Mouse (Mus musculus): ENCODE measurements around the gene Bri3. TPM values are rescaled to one million over a fixed set of nuclear protein-coding genes. Genes with fewer than 3 reads are reported as not detected.
"Not testable (repeated sequence)": the region's sequence is repeated elsewhere in the genome, so short reads cannot be mapped to it uniquely, and the experiment has no call there.

Gene Bri3
- polyA plus RNA-seq, 1 experiment from 2014 or later = 135 TPM

- no peak for ATAC-seq (ENCODE audit: insufficient number of reproducible peaks, insufficient read depth, low FRiP score, low read depth)
- no peak overlapping the region for H3K4me3 ChIP-seq (ENCODE audit: low read depth, low read length)
- no peak overlapping the region for H3K27ac ChIP-seq (ENCODE audit: low read length)
- H3K9me3 ChIP-seq (ENCODE audit: control insufficient read depth, low read depth, low read length) = no peaks in the 10 kb centered on the region
- no peaks in the 10 kb centered on the region for H3K27me3 ChIP-seq (ENCODE audit: control insufficient read depth, insufficient read depth, low read length)
- no peak overlapping the region for H3K4me2 ChIP-seq (replicated peaks; ENCODE audit: low read depth, low read length)
- no peaks in the 10 kb centered on the region for H3K36me3 ChIP-seq (ENCODE audit: control insufficient read depth, insufficient read depth, low read length)
- H3K4me1 ChIP-seq (ENCODE audit: control insufficient read depth, insufficient read depth, low read length) = no peaks in the 10 kb centered on the region
- H3K9ac ChIP-seq (replicated peaks; ENCODE audit: low read depth, low read length) = no peak overlapping the region
- WGBS = 81% methylated on average over 11 of the region's 11 CpGs
Measured at GRCm38 (mm10) chr5:144364680-144365357, 120.6 kb downstream of the Bri3 start.

DNA sequence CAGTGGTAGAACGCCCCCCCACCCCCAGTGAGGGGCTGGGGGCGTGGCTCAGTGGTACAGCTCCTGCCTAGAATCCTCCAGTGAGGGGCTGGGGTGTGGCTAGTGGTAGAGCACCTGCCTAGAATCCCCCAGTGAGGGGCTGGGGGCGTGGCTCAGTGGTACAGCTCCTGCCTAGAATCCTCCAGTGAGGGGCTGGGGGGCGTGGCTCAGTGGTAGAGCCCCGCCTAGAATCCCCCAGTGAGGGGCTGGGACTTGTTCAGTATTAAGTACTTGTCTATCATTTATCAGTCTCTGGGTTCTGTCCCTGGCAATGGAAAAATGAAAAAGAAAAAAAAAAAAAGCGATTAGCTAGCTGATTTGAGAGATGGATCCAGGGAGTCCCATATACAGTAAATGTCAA lies 122.3 kb downstream of the Bri3 start:
- H3K36me3 ChIP-seq (ENCODE audit: control insufficient read depth, insufficient read depth, low read length); H3K9me3 ChIP-seq (ENCODE audit: control insufficient read depth, low read depth, low read length); H3K27me3 ChIP-seq (ENCODE audit: control insufficient read depth, insufficient read depth, low read length); H3K9ac ChIP-seq (replicated peaks; ENCODE audit: low read depth, low read length); ATAC-seq (ENCODE audit: insufficient number of reproducible peaks, insufficient read depth, low FRiP score, low read depth); H3K4me3 ChIP-seq (ENCODE audit: low read depth, low read length); H3K27ac ChIP-seq (ENCODE audit: low read length); H3K4me1 ChIP-seq (ENCODE audit: control insufficient read depth, insufficient read depth, low read length); H3K4me2 ChIP-seq (replicated peaks; ENCODE audit: low read depth, low read length): not testable (repeated sequence)
- WGBS = 67% methylated on average over 6 of the region's 6 CpGs

DNA sequence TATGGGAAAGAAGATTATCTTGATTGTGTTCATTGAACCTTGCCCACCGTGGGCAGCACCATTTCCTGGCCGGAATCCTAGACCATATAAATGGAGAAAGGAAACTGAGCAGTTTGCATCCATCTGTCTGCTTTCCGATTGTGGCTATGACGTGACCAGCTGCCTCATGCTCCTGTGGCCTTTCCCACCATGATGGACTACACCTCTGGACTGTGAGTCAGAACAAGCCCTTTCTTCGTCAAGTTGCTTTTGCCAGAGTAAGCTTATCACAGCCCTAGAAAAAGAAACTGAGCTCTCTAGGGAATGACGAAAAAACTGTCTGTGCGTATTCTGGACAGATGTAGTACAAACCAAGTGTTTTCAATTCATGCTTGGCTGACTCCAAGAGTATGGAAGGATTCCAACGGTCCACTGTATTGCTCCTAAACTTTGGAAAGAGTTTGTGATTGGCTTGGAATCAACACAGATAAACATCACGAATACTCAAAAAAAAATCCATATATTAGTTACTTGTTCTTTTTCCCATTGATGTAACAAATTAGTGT lies 124.5 kb downstream of the Bri3 start:
- Histone ChIP-seq H3K4me1 (ENCODE audit: control insufficient read depth, insufficient read depth, low read length) (no peaks in the 10 kb centered on the region), H3K9me3 (ENCODE audit: control insufficient read depth, low read depth, low read length) (no peaks in the 10 kb centered on the region), H3K4me2 (replicated peaks; ENCODE audit: low read depth, low read length) (no peak overlapping the region), H3K4me3 (ENCODE audit: low read depth, low read length) (no peak overlapping the region), H3K27me3 (ENCODE audit: control insufficient read depth, insufficient read depth, low read length) (no peaks in the 10 kb centered on the region), H3K36me3 (ENCODE audit: control insufficient read depth, insufficient read depth, low read length) (no peaks in the 10 kb centered on the region), H3K27ac (ENCODE audit: low read length) (no peak overlapping the region), H3K9ac (replicated peaks; ENCODE audit: low read depth, low read length) (no peak overlapping the region)
- WGBS = 82% methylated on average over 9 of the region's 9 CpGs
- ATAC-seq (ENCODE audit: insufficient number of reproducible peaks, insufficient read depth, low FRiP score, low read depth) = no peak

DNA sequence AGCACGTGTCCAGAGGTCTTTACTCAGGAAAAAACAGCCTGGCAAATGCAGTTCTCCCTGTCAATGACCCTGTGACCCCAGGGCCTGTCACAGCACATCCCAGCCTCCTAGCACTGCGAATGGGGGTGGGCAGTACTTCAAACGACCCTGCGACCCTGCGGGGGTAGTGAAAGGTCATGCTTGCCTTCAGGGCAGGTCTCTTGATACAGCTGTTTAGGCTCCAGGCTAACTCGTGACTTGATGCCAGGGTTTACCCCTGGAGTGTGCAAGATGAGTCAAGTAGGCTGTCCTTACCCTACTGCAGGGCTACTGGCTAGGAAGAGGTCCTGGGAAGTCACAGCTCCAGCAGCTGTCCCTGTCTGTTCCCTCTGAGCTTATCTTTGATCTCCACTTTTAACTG lies 126.7 kb downstream of the Bri3 start:
- Histone ChIP-seq H3K4me2 (replicated peaks; ENCODE audit: low read depth, low read length) (no peak overlapping the region), H3K36me3 (ENCODE audit: control insufficient read depth, insufficient read depth, low read length) (no peaks in the 10 kb centered on the region), H3K4me3 (ENCODE audit: low read depth, low read length) (no peak overlapping the region), H3K27ac (ENCODE audit: low read length) (no peak overlapping the region), H3K27me3 (ENCODE audit: control insufficient read depth, insufficient read depth, low read length) (no peaks in the 10 kb centered on the region), H3K4me1 (ENCODE audit: control insufficient read depth, insufficient read depth, low read length) (no peaks in the 10 kb centered on the region), H3K9ac (replicated peaks; ENCODE audit: low read depth, low read length) (no peak overlapping the region), H3K9me3 (ENCODE audit: control insufficient read depth, low read depth, low read length) (no peaks in the 10 kb centered on the region)
- WGBS = 2% methylated on average over 6 of the region's 6 CpGs
- ATAC-seq (ENCODE audit: insufficient number of reproducible peaks, insufficient read depth, low FRiP score, low read depth) = no peak

DNA sequence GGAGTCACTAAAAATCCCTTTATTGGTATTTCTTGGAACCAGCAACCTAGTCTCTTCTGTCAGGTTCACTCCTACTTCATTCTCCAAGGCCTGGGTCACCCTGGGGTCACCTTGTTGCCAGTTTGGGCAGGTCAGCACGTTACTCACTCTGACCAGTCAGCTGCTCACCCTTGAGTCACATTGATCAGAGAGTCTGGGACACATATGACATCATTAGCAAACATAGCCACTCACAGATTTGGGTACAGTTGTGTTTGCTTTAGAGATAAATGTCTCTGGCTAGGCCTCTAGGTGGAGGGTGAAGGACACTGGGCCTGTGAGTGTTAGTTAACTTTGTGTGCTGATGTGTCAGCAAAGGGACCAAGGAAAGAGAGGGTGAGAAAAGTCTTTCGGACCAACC lies 127.9 kb downstream of the Bri3 start:
- no peak overlapping the region for H3K9ac ChIP-seq (replicated peaks; ENCODE audit: low read depth, low read length)
- H3K9me3 ChIP-seq (ENCODE audit: control insufficient read depth, low read depth, low read length) = no peaks in the 10 kb centered on the region
- H3K27ac ChIP-seq (ENCODE audit: low read length) = no peak overlapping the region
- no peak overlapping the region for H3K4me3 ChIP-seq (ENCODE audit: low read depth, low read length)
- no peaks in the 10 kb centered on the region for H3K27me3 ChIP-seq (ENCODE audit: control insufficient read depth, insufficient read depth, low read length)
- ATAC-seq (ENCODE audit: insufficient number of reproducible peaks, insufficient read depth, low FRiP score, low read depth) = no peak
- H3K36me3 ChIP-seq (ENCODE audit: control insufficient read depth, insufficient read depth, low read length) = no peaks in the 10 kb centered on the region
- H3K4me2 ChIP-seq (replicated peaks; ENCODE audit: low read depth, low read length) = no peak overlapping the region
- H3K4me1 ChIP-seq (ENCODE audit: control insufficient read depth, insufficient read depth, low read length) = no peaks in the 10 kb centered on the region
- WGBS = 38% methylated on average over 2 of the region's 2 CpGs

- H3K4me2 ChIP-seq (replicated peaks; ENCODE audit: low read depth, low read length) = no peak overlapping the region
- H3K4me1 ChIP-seq (ENCODE audit: control insufficient read depth, insufficient read depth, low read length) = no peaks in the 10 kb centered on the region
- no peaks in the 10 kb centered on the region for H3K36me3 ChIP-seq (ENCODE audit: control insufficient read depth, insufficient read depth, low read length)
- no peaks in the 10 kb centered on the region for H3K9me3 ChIP-seq (ENCODE audit: control insufficient read depth, low read depth, low read length)
- no peak overlapping the region for H3K4me3 ChIP-seq (ENCODE audit: low read depth, low read length)
- H3K27me3 ChIP-seq (ENCODE audit: control insufficient read depth, insufficient read depth, low read length) = no peaks in the 10 kb centered on the region
- H3K27ac ChIP-seq (ENCODE audit: low read length) = no peak overlapping the region
- no peak for ATAC-seq (ENCODE audit: insufficient number of reproducible peaks, insufficient read depth, low FRiP score, low read depth)
- WGBS = 82% methylated on average over 2 of the region's 2 CpGs
- H3K9ac ChIP-seq (replicated peaks; ENCODE audit: low read depth, low read length) = no peak overlapping the region
Measured at GRCm38 (mm10) chr5:144372885-144373284, 128.6 kb downstream of the Bri3 start.

GRCm38 (mm10) chr5:144379431-144379830 lies 135.2 kb downstream of the Bri3 start:
- WGBS = 86% methylated on average over 4 of the region's 4 CpGs
- H3K27me3 ChIP-seq (ENCODE audit: control insufficient read depth, insufficient read depth, low read length) = no peaks in the 10 kb centered on the region
- no peaks in the 10 kb centered on the region for H3K36me3 ChIP-seq (ENCODE audit: control insufficient read depth, insufficient read depth, low read length)
- H3K27ac ChIP-seq (ENCODE audit: low read length) = no peak overlapping the region
- H3K9ac ChIP-seq (replicated peaks; ENCODE audit: low read depth, low read length) = no peak overlapping the region
- H3K4me3 ChIP-seq (ENCODE audit: low read depth, low read length) = no peak overlapping the region
- H3K9me3 ChIP-seq (ENCODE audit: control insufficient read depth, low read depth, low read length) = peaks cover 4% of the 10 kb centered on the region; the same call in 1 of the 2 replicates
- H3K4me1 ChIP-seq (ENCODE audit: control insufficient read depth, insufficient read depth, low read length) = no peaks in the 10 kb centered on the region
- no peak for ATAC-seq (ENCODE audit: insufficient number of reproducible peaks, insufficient read depth, low FRiP score, low read depth)
- no peak overlapping the region for H3K4me2 ChIP-seq (replicated peaks; ENCODE audit: low read depth, low read length)

GRCm38 (mm10) chr5:144380689-144381088 lies 136.5 kb downstream of the Bri3 start:
- no peak overlapping the region for H3K27ac ChIP-seq (ENCODE audit: low read length)
- WGBS = 89% methylated on average over 7 of the region's 7 CpGs
- H3K4me1 ChIP-seq (ENCODE audit: control insufficient read depth, insufficient read depth, low read length) = no peaks in the 10 kb centered on the region
- H3K9ac ChIP-seq (replicated peaks; ENCODE audit: low read depth, low read length) = no peak overlapping the region
- no peaks in the 10 kb centered on the region for H3K27me3 ChIP-seq (ENCODE audit: control insufficient read depth, insufficient read depth, low read length)
- H3K4me2 ChIP-seq (replicated peaks; ENCODE audit: low read depth, low read length) = no peak overlapping the region
- H3K9me3 ChIP-seq (ENCODE audit: control insufficient read depth, low read depth, low read length) = peaks cover 4% of the 10 kb centered on the region; the same call in 1 of the 2 replicates
- no peaks in the 10 kb centered on the region for H3K36me3 ChIP-seq (ENCODE audit: control insufficient read depth, insufficient read depth, low read length)
- H3K4me3 ChIP-seq (ENCODE audit: low read depth, low read length) = no peak overlapping the region
- no peak for ATAC-seq (ENCODE audit: insufficient number of reproducible peaks, insufficient read depth, low FRiP score, low read depth)

- ATAC-seq (ENCODE audit: insufficient number of reproducible peaks, insufficient read depth, low FRiP score, low read depth) = no peak
- Histone ChIP-seq H3K27me3 (ENCODE audit: control insufficient read depth, insufficient read depth, low read length) (no peaks in the 10 kb centered on the region), H3K27ac (ENCODE audit: low read length) (no peak overlapping the region), H3K4me1 (ENCODE audit: control insufficient read depth, insufficient read depth, low read length) (no peaks in the 10 kb centered on the region), H3K4me2 (replicated peaks; ENCODE audit: low read depth, low read length) (no peak overlapping the region), H3K9me3 (ENCODE audit: control insufficient read depth, low read depth, low read length) (peaks cover 4% of the 10 kb centered on the region; the same call in 1 of the 2 replicates), H3K36me3 (ENCODE audit: control insufficient read depth, insufficient read depth, low read length) (no peaks in the 10 kb centered on the region), H3K4me3 (ENCODE audit: low read depth, low read length) (no peak overlapping the region), H3K9ac (replicated peaks; ENCODE audit: low read depth, low read length) (no peak overlapping the region)
- 80% methylated on average over 3 of the region's 3 CpGs for WGBS
Measured at GRCm38 (mm10) chr5:144381782-144382181, 137.5 kb downstream of the Bri3 start.
